Mouse (Mus musculus): Measurements from ENCODE around the gene Gm49380.

DNA sequence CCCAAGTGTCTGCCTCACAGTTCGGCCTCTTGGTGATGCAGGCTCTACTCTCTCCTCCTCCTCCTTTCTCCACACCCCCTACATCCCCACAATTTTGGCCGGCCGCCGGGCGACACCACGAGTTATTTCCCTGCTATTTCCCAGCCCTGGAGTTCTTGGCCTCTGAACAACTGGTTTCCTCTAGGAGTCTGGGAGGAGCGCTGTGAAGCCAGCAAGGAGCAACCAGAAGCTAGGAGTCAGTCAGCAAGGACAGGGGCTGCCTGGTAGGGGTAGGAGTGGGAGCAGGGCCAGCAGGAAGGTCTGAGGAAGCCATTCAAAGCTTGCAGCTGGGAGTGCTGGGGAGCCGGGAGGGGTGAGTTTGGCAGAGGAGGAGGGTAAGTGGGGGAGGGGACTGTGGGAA lies 6.2 kb downstream of the Gm49380 start, which contains the start of gene C1qtnf5:
- no peak for TF ChIP-seq CTCF (IDR thresholded peaks at IDR 0.05; ENCODE audit: low read depth, low read length)
- no peak for TF ChIP-seq EP300 (IDR thresholded peaks at IDR 0.05; ENCODE audit: insufficient read depth, low read depth, low read length)
- TF ChIP-seq POLR2A (IDR thresholded peaks at IDR 0.05; ENCODE audit: insufficient read depth, low read length): no peak
